Mouse (Mus musculus) intestine, embryonic 14.5 days (tissue): ENCODE data around the gene Actg1. TPM values are rescaled to one million over a fixed set of nuclear protein-coding genes. Genes with fewer than 3 reads are reported as not detected.

Source experiments
- ATAC-seq: fragments of 200-750 bp; cut with Nextera tagmentation; replicated peaks from 2 replicates; pipeline ENCODE4 v1.8.0; 2017; ENCODE audit warnings: low read depth, moderate number of reproducible peaks, moderate TSS enrichment, moderate library complexity; ENCODE audit not compliant: low FRiP score, low TSS enrichment
- DNase-seq: peaks from one replicate; pipeline ENCODE4 v3.0.0-alpha.2; 2018; ENCODE audit warnings: low spot score
- H3K27ac ChIP-seq: fragments of 300-500 bp; sonication (generic); 2 replicates; pipeline ENCODE4 v1.5.1; 2014; ENCODE audit warnings: low read depth, mild to moderate bottlenecking, control low read depth
- H3K27me3 ChIP-seq: fragments of 300-500 bp; sonication (generic); replicated peaks from 2 replicates; pipeline ENCODE4 v1.6.1; 2014; ENCODE audit warnings: low read length, control low read depth; ENCODE audit not compliant: control insufficient read depth, insufficient read depth
- H3K36me3 ChIP-seq: fragments of 300-500 bp; sonication (generic); 2 replicates; pipeline ENCODE4 v1.6.1; 2014; ENCODE audit warnings: low read length, control low read depth; ENCODE audit not compliant: control insufficient read depth, insufficient read depth
- H3K4me1 ChIP-seq: fragments of 300-500 bp; sonication (generic); replicated peaks from 2 replicates; pipeline ENCODE4 v1.6.1; 2014; ENCODE audit warnings: low read length, control low read depth, mixed read lengths; ENCODE audit not compliant: control insufficient read depth, insufficient read depth
- H3K4me2 ChIP-seq: fragments of 300-500 bp; sonication (generic); 2 replicates; pipeline ENCODE4 v1.6.1; 2014; ENCODE audit warnings: low read length
- H3K4me3 ChIP-seq: fragments of 300-500 bp; sonication (generic); 2 replicates; pipeline ENCODE4 v1.5.1; 2014; ENCODE audit warnings: low read depth, low read length, control low read depth, mixed read lengths
- H3K9ac ChIP-seq: fragments of 300-500 bp; sonication (generic); 2 replicates; pipeline ENCODE4 v1.6.1; 2014; ENCODE audit warnings: mild to moderate bottlenecking, low read length
- H3K9me3 ChIP-seq: fragments of 300-500 bp; sonication (generic); 2 replicates; pipeline ENCODE4 v1.6.1; 2016; ENCODE audit warnings: low read length, control low read depth; ENCODE audit not compliant: control insufficient read depth
- WGBS: fragments of 180-500 bp; shearing (Covaris S2); extraction: QIAGEN DNeasy Blood & Tissue Kit; methylation state at CpG from one replicate; pipeline ENCODE4 v1.1.7; 2014; 5-methylcytosine and 5-hydroxymethylcytosine counted together
- polyA plus RNA-seq: library from polyadenylated mRNA; unstranded; fragments of >200 nt; fragmentation: Nextera tagmentation; extraction: Ambion mirVana; gene quantifications from 2 replicates; pipeline ENCODE4 v1.2.1, GENCODE M21; 2014

Gene Actg1
- polyA plus RNA-seq, 1 experiment from 2014 or later: 2,797 TPM

GRCm38 (mm10) chr11:120304886-120305534, 43.3 kb downstream of the Actg1 start:
- H3K4me3 ChIP-seq: peak overlapping the region; percentile 52
- H3K4me2 ChIP-seq: peak overlapping the region; percentile 76
- no peaks in the 10 kb centered on the region for H3K27me3 ChIP-seq
- H3K9me3 ChIP-seq: no peaks in the 10 kb centered on the region
- peak overlapping the region; percentile 82 for H3K27ac ChIP-seq
- H3K36me3 ChIP-seq: no peaks in the 10 kb centered on the region
- DNase-seq (peak; percentile 100), ATAC-seq (peak; percentile 93)
- H3K9ac ChIP-seq: peak overlapping the region; percentile 56
- WGBS: under 1% methylated on average over 49 of the region's 53 CpGs
- peaks cover 30% of the 10 kb centered on the region for H3K4me1 ChIP-seq

- Histone ChIP-seq H3K4me3 (0 out of 2 replicates have a peak overlapping the region, but pooled peaks have one; percentile 52), H3K27ac (peak overlapping the region; percentile 64; the same call in 1 of the 2 replicates)
- ATAC-seq: no peak
These were observed 44.0 kb downstream of the Actg1 start for GRCm38 (mm10) chr11:120304350-120304694.

DNA sequence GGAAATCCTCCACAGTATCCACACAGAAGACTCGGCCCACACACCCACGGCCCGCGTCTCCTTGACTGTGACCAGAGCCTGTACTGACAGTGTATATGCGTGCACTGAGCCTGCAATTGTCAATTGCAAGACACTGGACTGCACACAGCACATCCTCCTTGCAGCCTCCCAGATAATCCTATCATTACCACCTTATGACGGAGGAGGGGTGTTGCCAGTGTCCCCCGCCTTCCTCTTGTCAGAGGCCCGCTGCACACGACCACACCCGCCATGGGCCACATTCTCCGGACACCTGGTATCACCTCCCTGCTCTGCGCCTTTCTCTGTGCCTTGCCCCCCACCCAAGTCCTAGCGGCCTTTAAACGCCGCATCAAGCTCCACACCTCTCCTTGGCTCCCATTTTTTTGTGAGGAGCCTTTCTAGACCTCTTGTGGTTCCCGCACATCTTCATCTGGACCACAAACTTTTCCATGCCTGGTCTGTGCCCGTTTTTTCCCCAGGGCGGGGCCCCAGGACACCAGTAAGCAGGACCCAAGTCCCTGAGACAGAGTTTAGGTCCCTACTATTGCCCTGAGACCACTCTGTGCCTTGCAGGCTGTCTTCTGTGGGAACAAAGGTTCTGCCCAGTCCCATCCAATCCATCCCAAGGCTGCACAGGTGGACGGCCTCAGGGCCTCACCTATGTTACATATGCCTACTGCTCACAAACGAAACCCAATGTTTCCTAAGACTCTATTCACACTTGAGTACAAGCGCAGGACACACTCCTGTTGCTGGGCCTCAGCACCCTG, 44.6 kb downstream of the Actg1 start:
- Histone ChIP-seq H3K9me3 (no peaks in the 10 kb centered on the region), H3K4me2 (no peak overlapping the region), H3K4me3 (no peak overlapping the region), H3K9ac (no peak overlapping the region), H3K27me3 (no peaks in the 10 kb centered on the region), H3K27ac (no peak overlapping the region), H3K4me1 (peaks cover 30% of the 10 kb centered on the region), H3K36me3 (no peaks in the 10 kb centered on the region)
- ATAC-seq: no peak
- 85% methylated on average over 21 of the region's 21 CpGs for WGBS
- DNase-seq: no peak

More at GRCm38 (mm10) chr11:120304350-120304694, 44.0 kb downstream of the Actg1 start:
- Histone ChIP-seq H3K27me3 (no peaks in the 10 kb centered on the region), H3K9ac (no peak overlapping the region), H3K36me3 (no peaks in the 10 kb centered on the region), H3K9me3 (no peaks in the 10 kb centered on the region), H3K4me2 (peak overlapping the region; percentile 76), H3K4me1 (peaks cover 30% of the 10 kb centered on the region)
- WGBS: 43% methylated on average over 5 of the region's 5 CpGs
- DNase-seq: no peak

DNA sequence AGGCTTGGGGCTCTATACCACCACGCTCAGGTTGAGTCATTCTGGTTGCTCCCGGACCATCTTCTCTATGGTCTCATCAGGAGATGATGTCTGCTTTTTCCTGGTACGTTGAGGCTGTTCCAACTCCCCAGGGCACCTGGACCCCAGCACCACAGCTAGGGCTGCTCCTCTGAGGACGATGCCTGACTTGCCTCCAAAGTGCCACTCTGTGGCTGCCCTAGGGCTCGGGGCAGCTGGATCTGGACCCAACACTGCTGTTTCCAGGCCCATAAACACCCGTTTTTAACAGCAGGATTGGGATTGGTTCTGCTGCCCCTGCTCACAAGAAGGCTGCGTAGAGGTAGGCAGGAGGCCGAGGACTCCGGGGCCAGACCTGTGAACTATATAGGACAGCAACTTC, 45.2 kb downstream of the Actg1 start:
- no peak for ATAC-seq
- Histone ChIP-seq H3K9ac (no peak overlapping the region), H3K27ac (no peak overlapping the region), H3K9me3 (no peaks in the 10 kb centered on the region), H3K4me2 (no peak overlapping the region), H3K27me3 (no peaks in the 10 kb centered on the region), H3K4me1 (peaks cover 27% of the 10 kb centered on the region), H3K4me3 (no peak overlapping the region), H3K36me3 (no peaks in the 10 kb centered on the region)
- WGBS: 89% methylated on average over 9 of the region's 9 CpGs
- DNase-seq: no peak

DNA sequence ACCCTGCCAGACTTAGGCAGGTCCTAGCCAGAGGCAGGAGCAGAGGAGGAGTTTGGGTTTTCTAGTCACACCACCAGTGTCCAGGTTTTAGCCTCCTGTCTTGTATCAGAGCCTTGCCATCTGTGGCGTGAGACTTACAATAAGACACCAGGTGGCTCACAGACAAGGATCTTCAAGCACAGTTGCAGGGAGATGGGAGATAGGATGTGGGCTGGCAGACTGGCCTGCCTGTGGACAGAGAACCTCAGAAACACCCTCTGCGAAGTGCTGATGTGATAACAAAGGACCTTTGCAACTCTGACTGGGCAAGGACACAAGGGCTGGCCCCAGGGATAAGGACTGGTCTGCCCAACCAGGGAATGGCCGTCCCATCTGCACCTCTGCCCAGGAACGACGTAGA, 48.9 kb downstream of the Actg1 start:
- Histone ChIP-seq H3K4me2 (no peak overlapping the region), H3K4me1 (peaks cover 20% of the 10 kb centered on the region), H3K27ac (no peak overlapping the region), H3K27me3 (no peaks in the 10 kb centered on the region), H3K4me3 (no peak overlapping the region), H3K9me3 (no peaks in the 10 kb centered on the region), H3K36me3 (no peaks in the 10 kb centered on the region), H3K9ac (no peak overlapping the region)
- DNase-seq (no peak), ATAC-seq (no peak)
- WGBS: 51% methylated on average over 5 of the region's 5 CpGs

GRCm38 (mm10) chr11:120298441-120299141, 49.8 kb downstream of the Actg1 start:
- H3K27ac ChIP-seq: no peak overlapping the region
- H3K4me1 ChIP-seq: peaks cover 19% of the 10 kb centered on the region
- no peak for ATAC-seq
- WGBS: 78% methylated on average over 4 of the region's 4 CpGs
- no peaks in the 10 kb centered on the region for H3K27me3 ChIP-seq
- no peak overlapping the region for H3K4me3 ChIP-seq
- no peaks in the 10 kb centered on the region for H3K36me3 ChIP-seq
- DNase-seq: no peak
- H3K4me2 ChIP-seq: no peak overlapping the region
- H3K9ac ChIP-seq: no peak overlapping the region
- no peaks in the 10 kb centered on the region for H3K9me3 ChIP-seq

GRCm38 (mm10) chr11:120297767-120298166, 50.6 kb downstream of the Actg1 start:
- Histone ChIP-seq H3K36me3 (no peaks in the 10 kb centered on the region), H3K4me3 (no peak overlapping the region), H3K9ac (no peak overlapping the region), H3K27me3 (no peaks in the 10 kb centered on the region), H3K4me1 (peaks cover 19% of the 10 kb centered on the region; the same call in 1 of the 2 replicates), H3K4me2 (no peak overlapping the region), H3K27ac (no peak overlapping the region), H3K9me3 (no peaks in the 10 kb centered on the region)
- ATAC-seq (no peak), DNase-seq (no peak)
- 85% methylated on average over 7 of the region's 7 CpGs for WGBS

DNA sequence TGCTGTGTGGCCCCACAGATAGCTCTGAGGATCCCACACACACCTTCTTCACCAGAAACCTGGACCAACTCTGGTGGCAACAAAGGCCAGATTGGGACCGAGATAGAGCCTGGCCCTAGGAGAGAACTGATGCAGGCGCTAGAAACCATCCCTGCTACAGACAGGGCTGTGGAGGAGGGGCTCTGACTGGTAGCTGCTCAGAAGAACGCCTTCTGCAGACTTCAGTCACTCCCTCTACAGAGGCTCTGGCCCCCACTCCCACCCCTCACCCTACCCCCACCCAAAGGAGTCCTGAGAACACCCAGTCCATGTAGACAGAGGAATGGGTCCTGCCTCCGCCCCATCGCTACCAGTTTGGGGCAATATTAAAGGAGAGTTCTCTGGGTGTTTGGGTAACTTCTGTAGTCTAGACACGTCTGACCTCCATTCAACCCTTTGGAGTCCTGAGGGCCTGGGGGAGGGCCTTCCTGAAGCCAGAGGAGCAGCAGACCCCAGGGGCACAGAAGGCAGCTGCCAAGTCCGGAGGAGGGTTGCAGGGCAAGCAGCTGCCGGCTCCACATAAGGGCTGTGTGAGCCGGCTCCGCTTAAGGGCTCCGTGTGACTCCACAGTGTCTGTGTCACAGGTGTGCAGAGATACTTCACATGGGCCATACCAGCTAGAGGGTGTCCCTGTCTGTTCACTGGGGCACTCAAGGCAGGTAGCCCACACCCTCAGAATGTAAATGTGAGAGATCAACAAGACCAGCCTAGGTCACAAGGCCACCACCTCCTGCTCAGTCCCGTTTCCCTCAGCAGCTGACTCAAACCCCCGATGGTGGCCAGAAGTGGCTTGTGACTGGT, 51.8 kb downstream of the Actg1 start:
- DNase-seq: no peak
- H3K9ac ChIP-seq: no peak overlapping the region
- peaks cover 19% of the 10 kb centered on the region; the same call in 1 of the 2 replicates for H3K4me1 ChIP-seq
- no peaks in the 10 kb centered on the region for H3K27me3 ChIP-seq
- H3K4me3 ChIP-seq: no peak overlapping the region
- no peaks in the 10 kb centered on the region for H3K36me3 ChIP-seq
- 0 out of 2 replicates have a peak, but pooled peaks have one; percentile 20 for ATAC-seq
- H3K27ac ChIP-seq: no peak overlapping the region
- H3K9me3 ChIP-seq: no peaks in the 10 kb centered on the region
- WGBS: 34% methylated on average over 13 of the region's 13 CpGs
- no peak overlapping the region for H3K4me2 ChIP-seq
